8 mouse cellular contexts compared by ENCODE assay signal in genomic region chr10:82858032-82858680, GRCm38 (mm10). TPM values are rescaled to one million over a fixed set of nuclear protein-coding genes. Genes with fewer than 3 reads are reported as not detected.
DNase-seq lines count a peak whose midpoint lies in the region; ATAC-seq lines count a peak whose summit lies in the region.

No protein-coding gene starts in this region.

- 50% methylated on average over 10 of the region's 10 CpGs for whole genome bisulfite sequencing in liver, embryonic 12.5 days (ENCODE audit: insufficient replicate concordance)

- no peak for ATAC-seq in cerebellum, adult (ENCODE audit: insufficient number of reproducible peaks, low FRiP score, low TSS enrichment)
- ATAC-seq in granulocyte monocyte progenitor cell, adult 5-6 weeks (replicated peaks; ENCODE audit: poor library complexity, severe bottlenecking), result peak; percentile 8
- no peak for ATAC-seq in liver, embryonic 12.5 days

- peak overlapping the region; percentile 70 for H3K4me3 ChIP-seq in liver, embryonic 12.5 days

- peak overlapping the region; percentile 88 for H3K27ac ChIP-seq in liver, embryonic 12.5 days

- peak; percentile 41 for DNase-seq in cerebellum, adult 11-12 months
- DNase-seq in MN1 (ENCODE audit: low spot score), result peak; percentile 32
- DNase-seq in skeletal muscle tissue, adult 2 months (ENCODE audit: low read depth, low spot score), result peak; percentile 30
- no peak for DNase-seq in layer of hippocampus, adult 11-12 months (ENCODE audit: low spot score)
- DNase-seq in layer of hippocampus, postnatal 10 days (ENCODE audit: low spot score in 2 of 2), result no peak

- peaks cover 43% of the 10 kb centered on the region for H3K4me1 ChIP-seq in liver, embryonic 12.5 days

- H3K9ac ChIP-seq in liver, embryonic 12.5 days, result peak overlapping the region; percentile 89

- peaks cover 15% of the 10 kb centered on the region for H3K36me3 ChIP-seq in liver, embryonic 12.5 days

- no peaks in the 10 kb centered on the region for H3K27me3 ChIP-seq in liver, embryonic 12.5 days (replicated peaks)

- H3K9me3 ChIP-seq in liver, embryonic 12.5 days (replicated peaks), result no peaks in the 10 kb centered on the region

- peak overlapping the region; percentile 76 for H3K4me2 ChIP-seq in liver, embryonic 12.5 days

RNA-seq across cellular contexts. Expression of gene Eid3, which starts 8.3 kb away (rescaled TPM):
- 2.5 and 3.7 TPM in 2 replicates for total RNA-seq in granulocyte monocyte progenitor cell, adult 5-6 weeks (2014; fragmentation: Nextera tagmentation)
- total RNA-seq in granulocyte monocyte progenitor cell, adult 5-6 weeks (2017), result 2.2 and 2.6 TPM in 2 replicates
- 0.19 and 0.39 TPM in 2 replicates for polyA plus RNA-seq in liver, embryonic 12.5 days (2016; fragmentation: Nextera tagmentation; extraction: Ambion mirVana)
- total RNA-seq in layer of hippocampus, postnatal 10 days (2021), result 1 to 10 TPM; 2.7 to 4.0 TPM

RNA-seq across cellular contexts. Expression of gene Txnrd1, which starts 24.4 kb away (rescaled TPM):
- 59.2 and 69.7 TPM in 2 replicates for total RNA-seq in granulocyte monocyte progenitor cell, adult 5-6 weeks (2014; fragmentation: Nextera tagmentation)
- total RNA-seq in granulocyte monocyte progenitor cell, adult 5-6 weeks (2017), result 85.1 and 91.5 TPM in 2 replicates
- polyA plus RNA-seq in liver, embryonic 12.5 days (2016; fragmentation: Nextera tagmentation; extraction: Ambion mirVana), result 106 and 108 TPM in 2 replicates
- 10 to 100 TPM; 74.1 to 77.4 TPM for total RNA-seq in layer of hippocampus, postnatal 10 days (2021)

Comparison
In these comparisons a context has a peak if more than half of its experiments do, and no peak if none do; other contexts are left out.
1. DNase-seq: peak in cerebellum, adult 11-12 months (single experiment), MN1 (single experiment) and skeletal muscle tissue, adult 2 months (single experiment); none in layer of hippocampus, adult 11-12 months (single experiment) and layer of hippocampus, postnatal 10 days (0 of 2).